Mouse (Mus musculus) left cerebral cortex, adult 11 months (tissue): Measurements from ENCODE around the gene Gm20388.

Experiments used
- DNase-seq: peaks from one replicate; pipeline ENCODE4 v3.0.0; 2022; ENCODE audit warnings: low spot score

Gm20388 gene

DNA sequence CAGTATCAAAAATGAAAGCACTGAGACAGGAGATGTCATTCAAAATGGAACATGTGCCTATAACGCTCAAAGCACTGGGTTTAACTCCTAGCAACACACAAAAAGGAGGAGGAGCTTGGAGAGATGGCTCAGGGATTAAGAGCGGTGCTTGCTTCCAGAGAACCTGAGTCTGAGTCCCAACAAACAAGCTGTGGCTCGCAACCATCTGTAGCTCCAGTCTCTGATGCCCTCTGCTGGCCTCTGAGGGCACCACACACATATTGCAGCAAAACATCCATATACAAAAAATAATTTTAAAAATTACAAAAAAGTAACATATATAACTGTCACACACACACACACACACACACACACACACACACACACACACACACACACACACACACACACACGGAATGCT, 3379.5 kb downstream of the Gm20388 start:
- no peak for DNase-seq

DNA sequence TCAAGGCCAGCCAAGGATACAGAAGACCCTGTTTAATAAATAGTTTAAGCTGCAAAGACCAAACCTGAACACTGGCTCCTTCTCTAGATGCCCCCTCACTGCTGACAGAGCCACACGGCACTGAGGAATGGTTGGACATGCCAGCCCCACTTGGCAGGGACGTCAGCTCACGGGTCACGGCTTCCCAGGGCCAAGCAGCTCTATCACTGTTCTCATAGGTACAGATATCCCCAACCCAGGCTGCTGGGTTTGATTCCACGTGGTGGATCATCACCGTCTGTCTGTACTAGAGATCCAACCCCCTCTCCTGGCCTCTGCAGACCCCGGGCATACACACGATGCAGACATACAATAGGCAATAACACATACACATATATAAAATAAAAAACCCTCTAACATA, 3380.0 kb downstream of the Gm20388 start:
- DNase-seq: no peak

- DNase-seq: no peak
Measured at GRCm38 (mm10) chr8:123291716-123292115, 3381.1 kb downstream of the Gm20388 start.

- DNase-seq: no peak
Measured at GRCm38 (mm10) chr8:123292281-123292680, 3381.6 kb downstream of the Gm20388 start.

DNA sequence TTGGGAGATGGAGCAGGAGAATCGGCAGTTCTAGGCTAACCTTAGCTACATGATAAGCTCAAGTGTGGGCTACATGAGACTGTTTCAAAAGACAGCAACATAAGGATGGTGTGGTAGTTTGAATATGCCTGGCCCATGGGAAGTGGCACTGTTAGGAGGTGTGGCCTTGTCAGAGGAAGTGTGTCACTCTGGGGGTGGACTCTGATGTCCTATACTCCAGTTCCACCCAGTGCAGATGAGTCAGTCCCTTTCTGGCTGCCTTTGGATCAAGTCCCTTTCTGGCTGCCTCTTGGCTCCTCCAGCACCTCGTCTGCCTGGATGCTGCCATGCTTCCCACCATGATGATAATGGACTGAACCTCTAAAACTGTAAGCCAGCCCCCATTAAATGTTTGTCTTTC, 3382.1 kb downstream of the Gm20388 start:
- no peak for DNase-seq

GRCm38 (mm10) chr8:123298301-123298700, 3387.7 kb downstream of the Gm20388 start:
- no peak for DNase-seq

DNA sequence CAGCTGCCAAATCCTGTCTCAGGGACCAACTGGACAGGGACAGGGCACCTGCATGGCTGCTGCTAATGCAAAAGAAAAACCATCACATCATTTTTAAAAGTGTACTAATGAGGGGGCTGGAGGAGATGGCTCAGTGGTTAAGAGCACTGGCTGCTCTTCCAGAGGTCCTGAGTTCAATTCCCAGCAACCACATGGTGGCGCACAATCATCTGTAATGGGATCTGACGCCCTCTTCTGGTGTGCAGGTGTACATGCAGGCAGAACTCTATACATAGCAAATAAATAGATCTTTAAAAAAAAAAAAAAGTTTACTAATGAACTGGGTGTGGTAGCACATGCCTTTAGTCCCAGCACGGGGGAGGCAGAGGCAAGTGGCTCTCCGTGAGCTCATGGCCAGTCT, 3398.1 kb downstream of the Gm20388 start:
- DNase-seq: no peak

- no peak for DNase-seq
Measured at GRCm38 (mm10) chr8:123317781-123318466, 3407.3 kb downstream of the Gm20388 start.

GRCm38 (mm10) chr8:123318467-123318911, 3407.8 kb downstream of the Gm20388 start, which contains the start of gene Fanca:
Gene Fanca, minus strand, starts transcription at chr8:123318576.
- peak; percentile 82 for DNase-seq

DNA sequence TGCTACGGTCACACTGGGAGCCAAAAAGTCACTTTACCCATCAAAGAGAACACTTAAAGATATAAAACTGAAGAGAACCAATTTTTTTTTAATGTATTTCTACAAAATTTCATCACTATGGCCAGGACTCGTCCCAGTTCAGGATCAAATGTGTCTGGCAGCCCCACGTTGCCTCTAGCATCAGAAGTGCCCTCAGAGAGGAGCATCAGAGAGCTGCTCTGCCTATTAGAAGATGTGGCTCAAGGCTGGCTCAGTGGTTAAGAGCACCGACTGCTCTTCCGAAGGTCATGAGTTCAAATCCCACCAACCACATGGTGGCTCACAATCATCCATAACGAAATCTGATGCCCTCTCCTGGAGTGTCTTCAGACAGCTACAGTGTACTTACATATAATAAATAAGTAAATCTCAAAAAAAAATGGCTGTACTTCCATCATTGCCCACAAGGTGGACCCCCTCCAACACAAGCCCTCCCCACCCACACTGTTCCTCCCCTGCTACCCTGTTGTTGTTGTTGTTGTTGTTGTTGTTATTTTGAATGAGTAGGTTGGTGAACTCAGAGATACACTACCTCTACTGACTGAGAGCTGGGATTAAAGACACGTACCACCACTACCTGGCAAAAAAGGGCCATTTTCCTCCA, 3409.0 kb downstream of the Gm20388 start:
- no peak for DNase-seq

- no peak for DNase-seq
Measured at GRCm38 (mm10) chr8:123328552-123328951, 3417.9 kb downstream of the Gm20388 start.

GRCm38 (mm10) chr8:123329350-123329749, 3418.7 kb downstream of the Gm20388 start:
- DNase-seq: no peak

GRCm38 (mm10) chr8:123329961-123330360, 3419.3 kb downstream of the Gm20388 start:
- no peak for DNase-seq

- no peak for DNase-seq
Measured at GRCm38 (mm10) chr8:123330701-123331100, 3420.1 kb downstream of the Gm20388 start.

DNA sequence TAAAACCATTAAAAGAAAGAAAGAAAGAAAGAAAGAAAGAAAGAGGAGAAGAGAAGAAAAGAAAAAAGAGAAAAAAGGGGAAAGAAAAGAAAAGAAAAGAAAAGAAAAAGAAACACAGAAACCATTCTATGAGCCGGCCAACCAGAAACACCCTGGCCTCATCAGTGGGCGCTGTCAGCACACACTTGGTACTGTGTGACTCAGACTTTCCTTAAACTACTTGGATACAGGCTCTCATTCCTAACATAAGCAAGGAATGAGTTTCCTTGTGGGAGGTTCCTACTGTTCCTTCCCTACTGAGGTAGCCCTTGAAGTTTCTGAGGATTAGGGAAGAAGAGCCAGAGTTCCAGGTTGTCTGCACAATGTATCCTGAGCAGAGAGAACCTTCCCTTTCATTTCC, 3420.7 kb downstream of the Gm20388 start:
- DNase-seq: no peak

- no peak for DNase-seq
Measured at GRCm38 (mm10) chr8:123331810-123332209, 3421.2 kb downstream of the Gm20388 start.

- DNase-seq: peak; percentile 39
Measured at GRCm38 (mm10) chr8:123332262-123333090, 3421.8 kb downstream of the Gm20388 start, which contains the start of gene Spire2. Gene Spire2, plus strand, starts transcription at chr8:123332713.

DNA sequence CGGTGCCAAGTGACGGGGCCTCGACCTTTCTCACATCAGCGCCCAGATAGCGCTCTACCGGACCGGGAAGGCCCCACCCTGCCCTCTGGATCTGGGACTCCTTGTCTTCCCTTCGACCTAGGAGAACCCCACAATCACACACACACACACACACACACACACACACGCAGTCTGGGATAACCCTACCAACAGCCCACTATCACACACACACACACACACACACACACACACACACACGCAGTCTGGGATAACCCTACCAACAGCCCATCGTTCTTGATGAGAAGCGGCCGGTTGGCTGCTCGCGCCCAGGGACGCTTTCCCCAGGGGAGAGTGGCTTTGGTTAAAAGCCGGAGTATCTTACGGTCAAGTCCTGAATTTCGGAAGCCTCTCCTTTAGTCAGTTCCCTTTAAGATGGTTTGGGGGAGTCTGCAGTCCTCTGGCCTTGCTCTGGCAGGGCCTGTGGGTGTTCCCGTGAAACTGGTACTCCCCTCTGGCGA, 3422.5 kb downstream of the Gm20388 start:
- no peak for DNase-seq

GRCm38 (mm10) chr8:123333864-123334263, 3423.2 kb downstream of the Gm20388 start:
- DNase-seq: no peak

- no peak for DNase-seq
Measured at GRCm38 (mm10) chr8:123334467-123334866, 3423.8 kb downstream of the Gm20388 start.

- DNase-seq: no peak
Measured at GRCm38 (mm10) chr8:123337475-123337874, 3426.8 kb downstream of the Gm20388 start.

- no peak for DNase-seq
Measured at GRCm38 (mm10) chr8:123340071-123340470, 3429.4 kb downstream of the Gm20388 start.
